Mouse (Mus musculus): Measurements from ENCODE around the gene Phka2.

The Phka2 gene

GRCm38 (mm10) chrX:160502048-160503041 lies at the start of gene Phka2:
Phka2 (plus strand) TSS chrX:160502166.
- DNase-seq (ENCODE audit: low read depth, low spot score) = peak; percentile 72

GRCm38 (mm10) chrX:160455686-160456085 lies 46.3 kb upstream of the Phka2 start:
- no peak for DNase-seq (ENCODE audit: low read depth, low spot score)

- no peak for DNase-seq (ENCODE audit: low read depth, low spot score)
Observed at GRCm38 (mm10) chrX:160471257-160471786, 30.6 kb upstream of the Phka2 start.

GRCm38 (mm10) chrX:160489784-160490183 lies 12.2 kb upstream of the Phka2 start:
- DNase-seq (ENCODE audit: low read depth, low spot score) = no peak

GRCm38 (mm10) chrX:160494333-160494732 lies 7.6 kb upstream of the Phka2 start:
- DNase-seq (ENCODE audit: low read depth, low spot score) = no peak

- no peak for DNase-seq (ENCODE audit: low read depth, low spot score)
Observed at GRCm38 (mm10) chrX:160494921-160495320, 7.0 kb upstream of the Phka2 start.

GRCm38 (mm10) chrX:160496473-160496872 lies 5.5 kb upstream of the Phka2 start:
- DNase-seq (ENCODE audit: low read depth, low spot score) = no peak

GRCm38 (mm10) chrX:160501095-160501494 lies 871 bp upstream of the Phka2 start:
- DNase-seq (ENCODE audit: low read depth, low spot score) = no peak

GRCm38 (mm10) chrX:160501687-160502047 lies 299 bp upstream of the Phka2 start:
- no peak for DNase-seq (ENCODE audit: low read depth, low spot score)

GRCm38 (mm10) chrX:160509046-160509445 lies 7.1 kb downstream of the Phka2 start:
- DNase-seq (ENCODE audit: low read depth, low spot score) = no peak

- no peak for DNase-seq (ENCODE audit: low read depth, low spot score)
Observed at GRCm38 (mm10) chrX:160510197-160510596, 8.2 kb downstream of the Phka2 start.

- no peak for DNase-seq (ENCODE audit: low read depth, low spot score)
Observed at GRCm38 (mm10) chrX:160516027-160516426, 14.1 kb downstream of the Phka2 start.

- no peak for DNase-seq (ENCODE audit: low read depth, low spot score)
Observed at GRCm38 (mm10) chrX:160542772-160543171, 40.8 kb downstream of the Phka2 start.

- no peak for DNase-seq (ENCODE audit: low read depth, low spot score)
Observed at GRCm38 (mm10) chrX:160548875-160549274, 46.9 kb downstream of the Phka2 start.

GRCm38 (mm10) chrX:160552066-160552465 lies 50.1 kb downstream of the Phka2 start:
- peak; percentile 1 for DNase-seq (ENCODE audit: low read depth, low spot score)

- DNase-seq (ENCODE audit: low read depth, low spot score) = no peak
Observed at GRCm38 (mm10) chrX:160583589-160583988, 81.6 kb downstream of the Phka2 start.

- DNase-seq (ENCODE audit: low read depth, low spot score) = no peak
Observed at GRCm38 (mm10) chrX:160584148-160584838, 82.3 kb downstream of the Phka2 start.

- DNase-seq (ENCODE audit: low read depth, low spot score) = no peak
Observed at GRCm38 (mm10) chrX:160585110-160585509, 83.1 kb downstream of the Phka2 start.

GRCm38 (mm10) chrX:160588523-160588922 lies 86.6 kb downstream of the Phka2 start:
- no peak for DNase-seq (ENCODE audit: low read depth, low spot score)

GRCm38 (mm10) chrX:160590147-160590546 lies 88.2 kb downstream of the Phka2 start:
- no peak for DNase-seq (ENCODE audit: low read depth, low spot score)

GRCm38 (mm10) chrX:160592933-160593332 lies 91.0 kb downstream of the Phka2 start:
- DNase-seq (ENCODE audit: low read depth, low spot score) = no peak

- no peak for DNase-seq (ENCODE audit: low read depth, low spot score)
Observed at GRCm38 (mm10) chrX:160598055-160598454, 96.1 kb downstream of the Phka2 start.

All from forelimb bud, embryonic 11.5 days (tissue).